Mouse (Mus musculus): Measurements from ENCODE around the gene Ssmem1.

DNA sequence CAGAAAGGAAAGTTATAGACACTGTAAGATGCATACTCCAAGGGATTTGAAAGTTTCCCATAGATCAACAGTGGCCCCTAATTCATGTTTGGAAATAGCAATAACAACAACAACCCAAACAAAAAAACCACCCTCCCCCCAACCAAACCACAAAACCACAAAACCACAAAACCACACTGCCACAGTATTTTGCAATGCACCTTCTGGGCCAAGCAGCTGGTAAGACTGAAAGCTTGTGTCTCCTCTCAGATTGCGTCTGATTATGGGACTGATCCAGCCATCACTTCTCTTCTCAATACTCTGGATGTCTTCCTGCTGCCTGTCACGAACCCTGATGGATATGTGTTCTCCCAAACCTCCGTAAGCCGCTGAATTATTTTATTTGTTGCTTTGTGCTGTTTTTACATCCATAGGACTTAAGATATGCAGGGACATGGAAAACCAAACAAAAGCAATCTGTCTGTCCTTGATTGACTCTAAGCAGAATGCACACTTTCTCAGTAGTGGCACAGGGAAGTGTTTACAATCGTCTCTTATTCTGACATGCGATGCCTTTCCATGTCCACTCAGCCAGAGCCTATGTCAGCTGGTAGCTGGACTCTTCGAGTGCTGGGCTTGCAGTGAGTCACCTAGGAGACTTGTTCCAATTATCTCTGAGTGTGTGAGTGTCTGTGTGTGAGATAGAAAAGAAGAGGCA is 41.0 kb downstream of the Ssmem1 start:
- no peak for TF ChIP-seq POLR2A (IDR thresholded peaks at IDR 0.05; ENCODE audit: low read depth, low read length)
- no peak for TF ChIP-seq CTCF (conservative IDR thresholded peaks at IDR 0.05; ENCODE audit: insufficient read depth, insufficient read length, low read depth, low read length)

Data from kidney, adult 2 months (tissue).